Mouse (Mus musculus): Measurements from ENCODE around the gene Arid3a. TPM values are rescaled to one million over a fixed set of nuclear protein-coding genes. Genes with fewer than 3 reads are reported as not detected.
A peak's percentile ranks its signal among the peaks of the same experiment; 100 is the strongest.

Gene Arid3a
- total and polyA plus RNA-seq, 3 experiments, result 48.4 to 114 (median 94.4) TPM

GRCm38 (mm10) chr10:79896814-79897213 lies 30.0 kb upstream of the Arid3a start:
- peaks cover 18 to 74% of the 10 kb centered on the region in 2 experiments for H3K36me3 ChIP-seq (replicated peaks in 1 of 2; ENCODE audit: control insufficient read depth in 1 of 2, insufficient read depth in 1 of 2, low read length in 1 of 2)
- no peaks in the 10 kb centered on the region for H3K9me3 ChIP-seq (replicated peaks; ENCODE audit: low read length)
- H3K79me2 ChIP-seq (replicated peaks; ENCODE audit: control insufficient read depth, extremely low read depth, insufficient read depth, poor library complexity, severe bottlenecking), result no peaks in the 10 kb centered on the region
- no peak overlapping the region for H3K4me2 ChIP-seq (ENCODE audit: insufficient read depth, low read depth, poor library complexity, severe bottlenecking)
- H3K9ac ChIP-seq (ENCODE audit: insufficient read depth, low read depth), result no peak overlapping the region
- peaks cover 9 to 50% of the 10 kb centered on the region in 2 experiments for H3K4me1 ChIP-seq (ENCODE audit: control insufficient read depth in 1 of 2, insufficient read depth in 2 of 2)
- DNase-seq (ENCODE audit: extremely low read depth), result no peak
- no peaks in the 10 kb centered on the region for H3K27me3 ChIP-seq (replicated peaks)
- H3K4me3 ChIP-seq (replicated peaks in 1 of 3; ENCODE audit: low read depth in 2 of 3, low read length in 2 of 3, poor library complexity in 1 of 3), result no peak overlapping the region
- dilution Hi-C loops (cut with MboI; ENCODE audit: extremely low pct_ligation_motif_present, extremely low pct_unique_long_range_greater_than_20kb, low sequenced_read_pairs), result no loop called here
- TF ChIP-seq JUND (conservative IDR thresholded peaks at IDR 0.05; ENCODE audit: low read depth, low read length) (no peak), POLR2A (IDR thresholded peaks at IDR 0.05; ENCODE audit: low read depth, low read length) (no peak), GABPA (IDR thresholded peaks at IDR 0.05; ENCODE audit: insufficient replicate concordance, low read depth, low read length) (no peak), MAX (IDR thresholded peaks at IDR 0.05; ENCODE audit: low read length) (no peak), ZMIZ1 (IDR thresholded peaks at IDR 0.05; ENCODE audit: low read depth, low read length) (no peak), NRF1 (IDR thresholded peaks at IDR 0.05; ENCODE audit: low read depth, low read length) (no peak), MYC (IDR thresholded peaks at IDR 0.05; ENCODE audit: low read depth, low read length) (no peak), MXI1 (IDR thresholded peaks at IDR 0.05; ENCODE audit: low read depth, low read length) (no peak), EP300 (IDR thresholded peaks at IDR 0.05; ENCODE audit: low read length) (no peak), JUN (IDR thresholded peaks at IDR 0.05; ENCODE audit: insufficient read depth, low read depth, low read length) (no peak), MAFK (IDR thresholded peaks at IDR 0.05; ENCODE audit: insufficient replicate concordance, low read length) (no peak), CHD2 (IDR thresholded peaks at IDR 0.05; ENCODE audit: low read length) (no peak), TCF12 (IDR thresholded peaks at IDR 0.05; ENCODE audit: low read depth, low read length) (no peak)
- no peak overlapping the region for H3K27ac ChIP-seq (ENCODE audit: insufficient read depth, low read depth)
- in situ Hi-C loops (cut with MboI; ENCODE audit: low pct_ligation_motif_present, low pct_unique_long_range_greater_than_20kb, low sequenced_read_pairs), result no loop called here

GRCm38 (mm10) chr10:79897316-79898245 lies 29.3 kb upstream of the Arid3a start:
- Histone ChIP-seq H3K27ac (ENCODE audit: insufficient read depth, low read depth) (no peak overlapping the region), H3K36me3 (replicated peaks in 1 of 2; ENCODE audit: control insufficient read depth in 1 of 2, insufficient read depth in 1 of 2, low read length in 1 of 2) (peaks cover 18 to 80% of the 10 kb centered on the region in 2 experiments), H3K4me2 (ENCODE audit: insufficient read depth, low read depth, poor library complexity, severe bottlenecking) (0 out of 2 replicates have a peak overlapping the region, but pooled peaks have one; percentile 2), H3K79me2 (replicated peaks; ENCODE audit: control insufficient read depth, extremely low read depth, insufficient read depth, poor library complexity, severe bottlenecking) (no peaks in the 10 kb centered on the region), H3K4me1 (ENCODE audit: control insufficient read depth in 1 of 2, insufficient read depth in 2 of 2) (peaks cover 9 to 50% of the 10 kb centered on the region in 2 experiments), H3K27me3 (replicated peaks) (no peaks in the 10 kb centered on the region), H3K9me3 (replicated peaks; ENCODE audit: low read length) (no peaks in the 10 kb centered on the region), H3K4me3 (replicated peaks in 1 of 3; ENCODE audit: low read depth in 2 of 3, low read length in 2 of 3, poor library complexity in 1 of 3) (no peak overlapping the region), H3K9ac (ENCODE audit: insufficient read depth, low read depth) (no peak overlapping the region)
- DNase-seq (ENCODE audit: extremely low read depth), result peak; percentile 27
- in situ Hi-C loops (cut with MboI; ENCODE audit: low pct_ligation_motif_present, low pct_unique_long_range_greater_than_20kb, low sequenced_read_pairs) (no loop called here), dilution Hi-C loops (cut with MboI; ENCODE audit: extremely low pct_ligation_motif_present, extremely low pct_unique_long_range_greater_than_20kb, low sequenced_read_pairs) (no loop called here)
- TF ChIP-seq ZMIZ1 (IDR thresholded peaks at IDR 0.05; ENCODE audit: low read depth, low read length), result no peak
- no peak for TF ChIP-seq JUN (IDR thresholded peaks at IDR 0.05; ENCODE audit: insufficient read depth, low read depth, low read length)
